Mouse (Mus musculus): ENCODE results near the gene Meis2. TPM values are rescaled to one million over a fixed set of nuclear protein-coding genes. Genes with fewer than 3 reads are reported as not detected.

Meis2 gene
- total and polyA plus RNA-seq, 2 experiments from 2014 or later, result 105 to 132 TPM

GRCm38 (mm10) chr2:116077716-116078115, 12.1 kb upstream of the Meis2 start:
- no peak overlapping the region for H3K27ac ChIP-seq
- 82% methylated on average over 3 of the region's 3 CpGs for WGBS

GRCm38 (mm10) chr2:116076752-116077480, 11.3 kb upstream of the Meis2 start:
- no peak for ATAC-seq
- Histone ChIP-seq H3K9ac (replicated peaks; ENCODE audit: low read length) (no peak overlapping the region), H3K27ac (no peak overlapping the region)

More at GRCm38 (mm10) chr2:116077716-116078115, 12.1 kb upstream of the Meis2 start:
- Histone ChIP-seq H3K27me3 (ENCODE audit: insufficient read depth, low read length) (peaks cover 6% of the 10 kb centered on the region; the same call in 1 of the 2 replicates), H3K9ac (replicated peaks; ENCODE audit: low read length) (no peak overlapping the region), H3K36me3 (ENCODE audit: insufficient read depth, low read length) (no peaks in the 10 kb centered on the region), H3K4me1 (ENCODE audit: insufficient read depth, low read length) (no peaks in the 10 kb centered on the region), H3K4me3 (ENCODE audit: low read length) (no peak overlapping the region), H3K9me3 (ENCODE audit: low read length) (peaks cover 3% of the 10 kb centered on the region), H3K4me2 (ENCODE audit: low read depth, low read length) (no peak overlapping the region)
- DNase-seq (ENCODE audit: low spot score) (no peak), ATAC-seq (no peak)
- TF ChIP-seq CTCF (IDR thresholded peaks at IDR 0.05; ENCODE audit: low read depth), result no peak

GRCm38 (mm10) chr2:116075902-116076301, 10.3 kb upstream of the Meis2 start:
- Histone ChIP-seq H3K4me2 (ENCODE audit: low read depth, low read length) (peak overlapping the region; percentile 72), H3K27ac (peak overlapping the region; percentile 54; the same call in 1 of the 2 replicates), H3K4me3 (ENCODE audit: low read length) (peak overlapping the region; percentile 33), H3K9ac (replicated peaks; ENCODE audit: low read length) (peak overlapping the region; percentile 36; the same call in 1 of the 2 replicates), H3K36me3 (ENCODE audit: insufficient read depth, low read length) (no peaks in the 10 kb centered on the region), H3K9me3 (ENCODE audit: low read length) (no peaks in the 10 kb centered on the region), H3K27me3 (ENCODE audit: insufficient read depth, low read length) (peaks cover 14% of the 10 kb centered on the region; the same call in 1 of the 2 replicates), H3K4me1 (ENCODE audit: insufficient read depth, low read length) (no peaks in the 10 kb centered on the region)
- DNase-seq (ENCODE audit: low spot score), result peak; percentile 73
- TF ChIP-seq CTCF (IDR thresholded peaks at IDR 0.05; ENCODE audit: low read depth), result no peak
- peak; percentile 61; the same call in 1 of the 2 replicates for ATAC-seq
- under 1% methylated on average over 23 of the region's 23 CpGs for WGBS

More at GRCm38 (mm10) chr2:116076752-116077480, 11.3 kb upstream of the Meis2 start:
- no peaks in the 10 kb centered on the region for H3K36me3 ChIP-seq (ENCODE audit: insufficient read depth, low read length)
- H3K9me3 ChIP-seq (ENCODE audit: low read length), result peaks cover 3% of the 10 kb centered on the region
- DNase-seq (ENCODE audit: low spot score), result no peak
- no peaks in the 10 kb centered on the region for H3K4me1 ChIP-seq (ENCODE audit: insufficient read depth, low read length)
- no peak overlapping the region for H3K4me2 ChIP-seq (ENCODE audit: low read depth, low read length)
- no peak for TF ChIP-seq CTCF (IDR thresholded peaks at IDR 0.05; ENCODE audit: low read depth)
- peaks cover 8% of the 10 kb centered on the region; the same call in 1 of the 2 replicates for H3K27me3 ChIP-seq (ENCODE audit: insufficient read depth, low read length)
- H3K4me3 ChIP-seq (ENCODE audit: low read length), result no peak overlapping the region

GRCm38 (mm10) chr2:116075477-116075876, 9.8 kb upstream of the Meis2 start:
- Histone ChIP-seq H3K4me1 (ENCODE audit: insufficient read depth, low read length) (no peaks in the 10 kb centered on the region), H3K4me2 (ENCODE audit: low read depth, low read length) (peak overlapping the region; percentile 72), H3K9ac (replicated peaks; ENCODE audit: low read length) (peak overlapping the region; percentile 36), H3K27ac (peak overlapping the region; percentile 54; the same call in 1 of the 2 replicates), H3K4me3 (ENCODE audit: low read length) (peak overlapping the region; percentile 33), H3K27me3 (ENCODE audit: insufficient read depth, low read length) (peaks cover 19% of the 10 kb centered on the region), H3K36me3 (ENCODE audit: insufficient read depth, low read length) (no peaks in the 10 kb centered on the region), H3K9me3 (ENCODE audit: low read length) (no peaks in the 10 kb centered on the region)
- 2% methylated on average over 20 of the region's 20 CpGs for WGBS
- ATAC-seq (no peak), DNase-seq (ENCODE audit: low spot score) (peak; percentile 47)
- no peak for TF ChIP-seq CTCF (IDR thresholded peaks at IDR 0.05; ENCODE audit: low read depth)

GRCm38 (mm10) chr2:116074726-116075440, 9.2 kb upstream of the Meis2 start:
- H3K27ac ChIP-seq, result peak overlapping the region; percentile 54; the same call in 1 of the 2 replicates
- H3K4me3 ChIP-seq (ENCODE audit: low read length), result peak overlapping the region; percentile 33
- no peak for TF ChIP-seq CTCF (IDR thresholded peaks at IDR 0.05; ENCODE audit: low read depth)
- H3K4me1 ChIP-seq (ENCODE audit: insufficient read depth, low read length), result no peaks in the 10 kb centered on the region
- WGBS, result 16% methylated on average over 17 of the region's 17 CpGs
- no peak for DNase-seq (ENCODE audit: low spot score)
- H3K4me2 ChIP-seq (ENCODE audit: low read depth, low read length), result peak overlapping the region; percentile 72
- ATAC-seq, result no peak
- peak overlapping the region; percentile 36; the same call in 1 of the 2 replicates for H3K9ac ChIP-seq (replicated peaks; ENCODE audit: low read length)
- peaks cover 23% of the 10 kb centered on the region for H3K27me3 ChIP-seq (ENCODE audit: insufficient read depth, low read length)
- H3K36me3 ChIP-seq (ENCODE audit: insufficient read depth, low read length), result no peaks in the 10 kb centered on the region
- H3K9me3 ChIP-seq (ENCODE audit: low read length), result no peaks in the 10 kb centered on the region

- Histone ChIP-seq H3K36me3 (ENCODE audit: insufficient read depth, low read length) (no peaks in the 10 kb centered on the region), H3K4me3 (ENCODE audit: low read length) (no peak overlapping the region), H3K4me2 (ENCODE audit: low read depth, low read length) (peak overlapping the region; percentile 72; the same call in 1 of the 2 replicates), H3K27ac (no peak overlapping the region), H3K4me1 (ENCODE audit: insufficient read depth, low read length) (no peaks in the 10 kb centered on the region), H3K27me3 (ENCODE audit: insufficient read depth, low read length) (peaks cover 28% of the 10 kb centered on the region), H3K9ac (replicated peaks; ENCODE audit: low read length) (no peak overlapping the region), H3K9me3 (ENCODE audit: low read length) (no peaks in the 10 kb centered on the region)
- 16% methylated on average over 3 of the region's 3 CpGs for WGBS
- DNase-seq (ENCODE audit: low spot score), result peak; percentile 1
- no peak for TF ChIP-seq CTCF (IDR thresholded peaks at IDR 0.05; ENCODE audit: low read depth)
- no peak for ATAC-seq
Measured at GRCm38 (mm10) chr2:116074061-116074460, 8.4 kb upstream of the Meis2 start.
